Mouse (Mus musculus) testis, adult 2 months (tissue): Measurements from ENCODE around the gene Fntb. TPM values are rescaled to one million over a fixed set of nuclear protein-coding genes. Genes with fewer than 3 reads are reported as not detected.

Experiments
- H3K27ac ChIP-seq: fragments of 200-500 bp; 2 replicates; pipeline ENCODE4 v1.5.1; 2012; ENCODE audit warnings: low read depth, low read length; ENCODE audit not compliant: control insufficient read depth, insufficient read depth
- H3K27me3 ChIP-seq: fragments of 200-500 bp; 2 replicates; pipeline ENCODE4 v1.6.1; 2012; ENCODE audit warnings: mild to moderate bottlenecking, low read length, moderate library complexity; ENCODE audit not compliant: control insufficient read depth, insufficient read depth
- H3K36me3 ChIP-seq: fragments of 200-500 bp; 2 replicates; pipeline ENCODE4 v1.6.1; 2012; ENCODE audit warnings: mild to moderate bottlenecking, low read length; ENCODE audit not compliant: control insufficient read depth, insufficient read depth
- H3K4me1 ChIP-seq: fragments of 200-500 bp; 2 replicates; pipeline ENCODE4 v1.6.1; 2012; ENCODE audit warnings: low read length; ENCODE audit not compliant: control insufficient read depth, insufficient read depth
- H3K4me3 ChIP-seq: fragments of 200-500 bp; 2 replicates; pipeline ENCODE4 v1.5.1; 2012; ENCODE audit warnings: low read depth, mild to moderate bottlenecking, low read length, moderate library complexity, mixed read lengths; ENCODE audit not compliant: control insufficient read depth
- CTCF ChIP-seq: fragments of 200-500 bp; IDR thresholded peaks from 2 replicates; pipeline ENCODE4 v1.5.1; 2012; ENCODE audit warnings: low read depth, mild to moderate bottlenecking, inconsistent platforms, low read length, moderate library complexity; ENCODE audit not compliant: control insufficient read depth, insufficient read depth, insufficient replicate concordance
- POLR2A ChIP-seq: fragments of 200-500 bp; IDR thresholded peaks from 2 replicates; pipeline ENCODE4 v1.6.1; 2012; ENCODE audit warnings: low read depth, mild to moderate bottlenecking, inconsistent platforms, low read length, moderate library complexity; ENCODE audit not compliant: control insufficient read depth
- polyA plus RNA-seq: library from polyadenylated mRNA; depleted of rRNA; stranded (reverse); fragments of >200 nt; gene quantifications from 2 replicates; pipeline ENCODE4 v1.2.3, GENCODE M21; 2012

The Fntb gene
- polyA plus RNA-seq, 1 experiment: 9.9 TPM

DNA sequence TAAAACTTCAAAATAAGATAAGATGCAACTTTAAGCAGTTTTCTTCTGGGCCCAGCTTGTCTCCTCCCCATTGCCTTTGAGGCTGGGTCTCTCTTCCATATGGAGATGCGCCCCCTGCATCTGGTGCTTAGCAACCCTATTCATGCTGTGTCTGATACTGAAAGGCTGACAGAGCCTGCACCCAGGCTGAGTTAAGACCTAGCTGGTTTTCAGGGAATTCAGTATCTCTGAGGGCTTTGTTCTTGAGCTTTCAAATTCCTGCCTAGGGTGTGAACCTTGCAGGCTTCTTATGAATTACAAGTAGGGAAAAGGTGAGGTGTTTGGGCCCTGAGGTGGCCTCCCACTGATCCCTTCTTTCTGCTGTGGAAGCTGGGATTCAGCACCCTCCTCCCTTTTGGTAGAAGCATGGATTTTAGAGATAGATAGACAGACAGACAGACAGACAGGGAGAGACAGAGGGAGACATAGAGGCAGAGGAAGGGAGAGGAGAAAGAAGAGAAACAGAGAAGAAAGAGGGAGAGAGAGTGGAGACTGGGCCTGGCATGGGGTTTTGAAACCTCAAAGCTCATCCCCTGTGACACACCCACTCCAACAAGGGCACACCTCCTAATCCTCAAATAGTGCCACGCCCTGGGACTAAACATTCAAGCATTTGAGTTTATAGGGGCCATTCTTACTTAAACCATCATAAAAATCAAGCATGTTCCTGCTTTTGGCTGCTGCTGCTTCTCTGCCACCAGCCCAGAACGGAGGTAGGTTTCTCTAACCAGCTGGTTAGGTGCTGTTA lies 136.3 kb downstream of the Fntb start:
- Histone ChIP-seq H3K27ac (no peak overlapping the region), H3K36me3 (no peaks in the 10 kb centered on the region), H3K27me3 (no peaks in the 10 kb centered on the region), H3K4me3 (no peak overlapping the region), H3K4me1 (no peaks in the 10 kb centered on the region)
- TF ChIP-seq POLR2A (no peak), CTCF (no peak)

DNA sequence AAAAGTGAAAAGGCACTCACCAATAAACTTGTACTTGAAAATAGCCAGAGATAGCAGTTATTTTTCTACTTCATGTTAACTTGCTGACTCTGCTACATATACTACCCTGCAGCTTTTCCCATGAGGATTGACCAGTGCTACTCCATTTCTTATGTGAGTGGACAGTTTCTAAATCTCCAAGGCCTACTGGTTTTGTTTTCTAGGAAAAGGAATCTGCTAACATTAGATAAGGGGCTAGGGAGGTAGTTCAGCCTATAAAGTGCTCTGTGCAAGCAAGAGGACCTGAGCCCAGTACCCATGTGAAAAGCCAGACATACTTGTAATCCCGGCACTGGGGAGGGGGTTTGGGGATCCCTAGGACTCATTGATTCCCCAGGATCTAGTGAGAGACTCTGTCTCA lies 140.9 kb downstream of the Fntb start:
- Histone ChIP-seq H3K27me3 (no peaks in the 10 kb centered on the region), H3K27ac (no peak overlapping the region), H3K4me3 (no peak overlapping the region), H3K36me3 (no peaks in the 10 kb centered on the region), H3K4me1 (no peaks in the 10 kb centered on the region)
- TF ChIP-seq POLR2A (no peak), CTCF (no peak)

- Histone ChIP-seq H3K27me3 (no peaks in the 10 kb centered on the region), H3K4me3 (no peak overlapping the region), H3K27ac (no peak overlapping the region), H3K36me3 (no peaks in the 10 kb centered on the region), H3K4me1 (no peaks in the 10 kb centered on the region)
- no peak for TF ChIP-seq CTCF
- TF ChIP-seq POLR2A: no peak
Observed at GRCm38 (mm10) chr12:76909218-76909617, 143.8 kb downstream of the Fntb start.

- TF ChIP-seq CTCF: no peak
- no peak for TF ChIP-seq POLR2A
- no peaks in the 10 kb centered on the region for H3K4me1 ChIP-seq
- no peaks in the 10 kb centered on the region for H3K27me3 ChIP-seq
- H3K36me3 ChIP-seq: no peaks in the 10 kb centered on the region
- H3K4me3 ChIP-seq: no peak overlapping the region
- H3K27ac ChIP-seq: no peak overlapping the region
Observed at GRCm38 (mm10) chr12:76910258-76910940, 145.0 kb downstream of the Fntb start.

DNA sequence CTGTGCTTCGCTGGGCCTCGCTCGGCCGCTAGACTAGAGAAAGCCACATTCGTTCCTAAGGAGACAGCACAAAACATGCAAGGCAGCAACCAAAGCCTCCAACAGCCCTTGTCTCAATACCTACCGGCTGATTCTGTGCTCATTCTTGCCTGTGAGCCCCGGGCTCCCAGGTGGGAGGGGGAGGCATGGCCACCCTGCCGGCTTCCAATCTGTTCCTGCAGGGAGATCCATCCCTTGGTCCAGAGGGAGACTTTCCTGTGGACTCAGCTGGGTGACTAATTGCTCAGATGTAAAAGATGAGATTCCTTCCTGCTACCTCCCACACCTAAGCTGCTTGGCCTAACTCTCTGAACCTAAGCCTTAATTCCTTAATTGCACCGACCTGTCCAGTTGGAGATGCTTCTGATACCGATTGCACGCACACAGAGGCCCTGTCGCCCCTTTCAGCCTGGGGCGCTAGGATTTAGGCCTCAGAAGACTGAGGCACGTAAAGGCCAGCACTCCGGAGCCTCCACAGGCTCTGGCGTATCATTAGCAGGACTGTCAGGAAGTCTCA lies 145.9 kb downstream of the Fntb start:
- no peaks in the 10 kb centered on the region for H3K4me1 ChIP-seq
- no peak overlapping the region for H3K27ac ChIP-seq
- TF ChIP-seq CTCF (no peak), POLR2A (no peak)
- H3K4me3 ChIP-seq: no peak overlapping the region
- no peaks in the 10 kb centered on the region for H3K27me3 ChIP-seq
- no peaks in the 10 kb centered on the region for H3K36me3 ChIP-seq

DNA sequence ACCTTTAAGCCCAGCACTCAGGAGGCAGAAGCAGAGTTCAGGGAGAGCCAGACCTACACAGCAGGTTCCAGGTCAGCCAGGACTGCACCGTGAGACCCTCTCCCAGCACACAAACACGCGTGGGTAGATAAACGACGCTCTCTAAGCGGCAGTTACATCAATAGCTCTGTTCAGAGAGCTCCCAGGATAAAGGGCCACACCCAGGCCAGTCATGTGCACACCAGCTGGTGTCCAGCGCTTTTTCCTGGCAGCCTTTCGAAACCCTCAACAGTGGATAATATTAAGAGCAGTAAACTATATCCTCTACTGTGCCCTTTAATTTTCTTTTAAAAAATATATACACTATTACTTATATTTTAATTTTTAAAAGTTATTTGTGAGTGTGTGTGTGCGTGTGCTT lies 146.8 kb downstream of the Fntb start:
- Histone ChIP-seq H3K4me1 (no peaks in the 10 kb centered on the region), H3K4me3 (no peak overlapping the region), H3K36me3 (no peaks in the 10 kb centered on the region), H3K27me3 (no peaks in the 10 kb centered on the region), H3K27ac (no peak overlapping the region)
- TF ChIP-seq POLR2A: no peak
- no peak for TF ChIP-seq CTCF

DNA sequence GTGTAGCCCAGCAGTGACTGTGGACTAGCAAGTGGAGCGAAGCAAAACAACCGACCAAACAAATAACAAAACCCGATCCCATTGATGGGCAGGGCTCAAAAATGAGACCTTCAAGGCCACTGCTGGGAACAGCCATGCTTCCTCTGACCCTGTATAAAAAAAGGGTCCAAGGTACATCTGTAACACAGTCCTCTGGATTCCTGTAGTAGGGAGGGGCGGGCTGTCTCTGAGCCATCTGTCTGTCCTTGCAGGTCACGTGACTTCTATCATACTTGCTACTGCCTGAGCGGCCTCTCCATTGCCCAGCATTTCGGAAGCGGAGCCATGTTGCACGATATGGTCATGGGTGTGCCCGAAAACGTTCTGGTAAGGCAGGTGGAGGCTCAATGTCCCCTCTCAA lies 150.8 kb downstream of the Fntb start:
- H3K4me1 ChIP-seq: no peaks in the 10 kb centered on the region; the same call in 1 of the 2 replicates
- no peaks in the 10 kb centered on the region for H3K27me3 ChIP-seq
- TF ChIP-seq POLR2A (no peak), CTCF (no peak)
- no peaks in the 10 kb centered on the region for H3K36me3 ChIP-seq
- H3K4me3 ChIP-seq: no peak overlapping the region
- H3K27ac ChIP-seq: no peak overlapping the region

DNA sequence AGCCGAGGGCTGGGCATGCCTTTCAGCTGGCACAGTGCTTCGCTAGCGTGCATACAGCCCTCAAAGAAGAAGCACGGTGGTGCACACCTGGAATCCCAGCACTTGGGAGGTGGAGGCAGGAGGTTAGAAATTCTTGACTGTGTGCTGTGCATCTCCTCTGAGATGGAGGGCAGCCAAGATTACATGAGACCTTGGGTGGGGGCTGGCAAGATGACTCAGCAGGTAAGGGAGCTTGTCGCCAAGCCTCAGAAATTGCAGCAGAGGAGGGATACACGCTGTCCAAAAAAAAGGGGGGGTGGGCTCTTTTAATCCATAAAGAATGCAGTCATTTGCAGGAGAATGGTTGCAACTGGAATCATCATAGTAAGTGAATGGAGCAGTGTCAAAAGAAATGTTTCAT lies 152.7 kb downstream of the Fntb start:
- H3K36me3 ChIP-seq: no peaks in the 10 kb centered on the region
- no peak for TF ChIP-seq CTCF
- no peak for TF ChIP-seq POLR2A
- no peak overlapping the region for H3K4me3 ChIP-seq
- no peak overlapping the region for H3K27ac ChIP-seq
- H3K4me1 ChIP-seq: no peaks in the 10 kb centered on the region; the same call in 1 of the 2 replicates
- H3K27me3 ChIP-seq: no peaks in the 10 kb centered on the region
